Mouse (Mus musculus) spleen, adult 10 weeks (tissue): ENCODE data around the gene Ucn3. TPM values are rescaled to one million over a fixed set of nuclear protein-coding genes. Genes with fewer than 3 reads are reported as not detected.

Experiments
- polyA plus RNA-seq: library from polyadenylated mRNA; stranded (reverse); fragments of 350-450 nt; fragmentation: Illumina TruSeq; extraction: RNeasy Lipid Tissue Mini Kit (QIAGEN cat#74804); gene quantifications from one replicate; pipeline ENCODE4 v1.2.3, GENCODE M21; 2015; ENCODE audit warnings: low replicate concordance; ENCODE audit not compliant: insufficient read depth

Ucn3 gene
- polyA plus RNA-seq: not detected

DNA sequence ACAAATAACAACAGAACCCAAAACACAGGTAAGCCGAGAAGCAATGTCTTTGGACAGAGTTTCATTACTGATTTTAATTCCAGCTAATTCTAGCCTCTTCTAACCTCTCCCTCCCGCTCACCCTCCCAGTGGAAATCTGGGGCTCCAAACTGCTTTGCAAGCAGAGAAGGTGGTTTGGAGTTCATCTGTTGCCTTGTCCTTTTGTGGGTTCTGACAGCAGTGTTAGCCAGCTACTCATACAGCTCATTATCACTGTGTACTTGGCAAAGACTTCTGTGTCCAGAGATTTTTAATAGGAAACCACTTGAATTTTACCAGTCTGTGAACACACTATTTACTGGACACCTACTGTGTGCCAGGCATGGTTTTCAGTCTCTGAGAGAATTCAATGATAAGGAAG, at the start of gene Ucn3:
Ucn3 (minus strand) TSS at position 101 of the 400 bp plus-strand sequence.

GRCm38 (mm10) chr13:3917571-3918311, 27.4 kb downstream of the Ucn3 start, which contains the start of the genes Net1 and Tubal3:
Net1 (minus strand) TSS chr13:3918220.
Tubal3 (plus strand) TSS chr13:3918274.

Other genes starting within 250 kb of the Ucn3 start
- not detected for gene Calml3, start 141.0 kb downstream of the Ucn3 start, polyA plus RNA-seq
- not detected for gene Calm4, start 107.6 kb downstream of the Ucn3 start, polyA plus RNA-seq
- gene Calm5, start 91.2 kb downstream of the Ucn3 start, polyA plus RNA-seq: not detected
- 29.1 TPM for gene Net1, start 27.1 kb downstream of the Ucn3 start, polyA plus RNA-seq
- not detected for gene Tubal3, start 27.1 kb downstream of the Ucn3 start, polyA plus RNA-seq
- 2.2 TPM for gene Akr1c14, start 103.7 kb upstream of the Ucn3 start, polyA plus RNA-seq
- gene Akr1c18, start 205.3 kb upstream of the Ucn3 start, polyA plus RNA-seq: 0.47 TPM
- 26.7 TPM for gene Akr1c13, start 245.8 kb upstream of the Ucn3 start, polyA plus RNA-seq